Mouse (Mus musculus): Measurements from ENCODE around the gene Epha8. TPM values are rescaled to one million over a fixed set of nuclear protein-coding genes. Genes with fewer than 3 reads are reported as not detected.

Gene Epha8
- polyA plus RNA-seq, 1 experiment from 2014 or later: 7.2 TPM

DNA sequence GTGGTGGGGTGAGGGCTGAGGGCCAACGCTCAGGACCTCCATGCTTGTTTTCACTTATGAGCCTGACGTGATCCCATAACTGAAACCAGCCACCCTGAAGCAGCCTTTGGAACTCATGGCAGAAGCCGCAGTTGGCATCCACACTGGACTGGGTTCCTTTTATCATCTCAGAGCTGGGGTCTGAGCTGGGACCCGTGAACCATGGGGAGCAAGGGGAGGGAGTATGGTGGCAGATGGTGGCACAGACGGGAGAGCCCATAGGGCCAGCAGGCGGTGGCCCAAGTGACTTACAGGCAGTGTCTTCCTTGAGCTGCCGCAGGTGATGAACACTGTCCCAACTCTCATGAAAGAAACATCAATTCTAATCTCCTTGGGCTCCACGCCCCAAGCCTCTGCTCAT lies 37.8 kb downstream of the Epha8 start:
- Histone ChIP-seq H3K27me3 (replicated peaks) (no peaks in the 10 kb centered on the region), H3K36me3 (no peaks in the 10 kb centered on the region), H3K27ac (no peak overlapping the region), H3K9me3 (no peaks in the 10 kb centered on the region), H3K4me2 (replicated peaks) (no peak overlapping the region), H3K4me1 (peaks cover 9% of the 10 kb centered on the region), H3K4me3 (no peak overlapping the region), H3K9ac (no peak overlapping the region)
- ATAC-seq (ENCODE audit: low FRiP score, low read depth): no peak
- WGBS: 90% methylated on average over 8 of the region's 8 CpGs

DNA sequence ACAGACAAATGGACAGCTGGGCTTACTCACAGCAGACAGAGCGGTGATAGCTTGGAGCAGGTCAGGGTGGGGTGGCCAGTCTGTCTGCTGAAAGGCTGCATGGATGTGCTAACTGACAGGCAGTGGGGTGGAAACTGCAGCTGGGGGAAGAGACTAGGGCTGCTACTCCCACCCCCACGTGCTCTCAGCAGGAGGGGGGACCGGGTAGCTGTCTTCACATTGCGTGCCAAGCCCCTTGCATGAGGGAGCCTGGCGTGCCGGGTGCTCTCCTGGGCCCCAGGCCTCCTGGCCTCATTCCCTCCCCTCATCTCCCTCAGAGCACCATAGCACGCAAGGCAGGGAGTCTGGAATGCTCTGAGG lies 39.5 kb downstream of the Epha8 start:
- H3K27me3 ChIP-seq (replicated peaks): 0 out of 2 replicates have a peak, but pooled peaks cover 1% of the 10 kb centered on the region
- H3K4me3 ChIP-seq: no peak overlapping the region
- H3K4me1 ChIP-seq: peaks cover 18% of the 10 kb centered on the region
- peak overlapping the region; percentile 6; the same call in 1 of the 2 replicates for H3K4me2 ChIP-seq (replicated peaks)
- 45% methylated on average over 7 of the region's 7 CpGs for WGBS
- no peak overlapping the region for H3K9ac ChIP-seq
- no peaks in the 10 kb centered on the region for H3K36me3 ChIP-seq
- ATAC-seq (ENCODE audit: low FRiP score, low read depth): no peak
- no peaks in the 10 kb centered on the region for H3K9me3 ChIP-seq
- H3K27ac ChIP-seq: no peak overlapping the region

GRCm38 (mm10) chr4:136916359-136917164 lies 40.1 kb downstream of the Epha8 start:
- no peak overlapping the region for H3K4me3 ChIP-seq
- peaks cover 21% of the 10 kb centered on the region for H3K4me1 ChIP-seq
- no peak for ATAC-seq (ENCODE audit: low FRiP score, low read depth)
- no peak overlapping the region for H3K27ac ChIP-seq
- no peaks in the 10 kb centered on the region for H3K9me3 ChIP-seq
- H3K27me3 ChIP-seq (replicated peaks): 0 out of 2 replicates have a peak, but pooled peaks cover 3% of the 10 kb centered on the region
- peak overlapping the region; percentile 6; the same call in 1 of the 2 replicates for H3K4me2 ChIP-seq (replicated peaks)
- H3K9ac ChIP-seq: no peak overlapping the region
- no peaks in the 10 kb centered on the region for H3K36me3 ChIP-seq
- 51% methylated on average over 20 of the region's 20 CpGs for WGBS

- H3K9ac ChIP-seq: peak overlapping the region; percentile 0; the same call in 1 of the 2 replicates
- WGBS: 10% methylated on average over 9 of the region's 9 CpGs
- H3K27me3 ChIP-seq (replicated peaks): peaks cover 12% of the 10 kb centered on the region; the same call in 1 of the 2 replicates
- 0 out of 2 replicates have a peak overlapping the region, but pooled peaks have one; percentile 12 for H3K4me2 ChIP-seq (replicated peaks)
- no peaks in the 10 kb centered on the region for H3K9me3 ChIP-seq
- no peak overlapping the region for H3K4me3 ChIP-seq
- H3K36me3 ChIP-seq: no peaks in the 10 kb centered on the region
- ATAC-seq (ENCODE audit: low FRiP score, low read depth): no peak
- H3K4me1 ChIP-seq: peaks cover 30% of the 10 kb centered on the region
- no peak overlapping the region for H3K27ac ChIP-seq
Measured at GRCm38 (mm10) chr4:136912841-136913240, 43.8 kb downstream of the Epha8 start.

- Histone ChIP-seq H3K4me1 (peaks cover 24% of the 10 kb centered on the region), H3K36me3 (no peaks in the 10 kb centered on the region), H3K9me3 (no peaks in the 10 kb centered on the region), H3K4me3 (no peak overlapping the region), H3K27me3 (replicated peaks) (peaks cover 14% of the 10 kb centered on the region), H3K9ac (no peak overlapping the region), H3K27ac (no peak overlapping the region), H3K4me2 (replicated peaks) (peak overlapping the region; percentile 48)
- ATAC-seq (ENCODE audit: low FRiP score, low read depth): no peak
- 42% methylated on average over 9 of the region's 9 CpGs for WGBS
Measured at GRCm38 (mm10) chr4:136911804-136912203, 44.8 kb downstream of the Epha8 start.

- peaks cover 20% of the 10 kb centered on the region for H3K27me3 ChIP-seq (replicated peaks)
- no peak overlapping the region for H3K27ac ChIP-seq
- no peak overlapping the region for H3K9ac ChIP-seq
- H3K4me1 ChIP-seq: peaks cover 21% of the 10 kb centered on the region
- peak overlapping the region; percentile 48 for H3K4me2 ChIP-seq (replicated peaks)
- H3K9me3 ChIP-seq: no peaks in the 10 kb centered on the region
- no peaks in the 10 kb centered on the region for H3K36me3 ChIP-seq
- peak; percentile 59 for ATAC-seq (ENCODE audit: low FRiP score, low read depth)
- H3K4me3 ChIP-seq: no peak overlapping the region
- under 1% methylated on average over 17 of the region's 17 CpGs for WGBS
Measured at GRCm38 (mm10) chr4:136911211-136911646, 45.4 kb downstream of the Epha8 start.

DNA sequence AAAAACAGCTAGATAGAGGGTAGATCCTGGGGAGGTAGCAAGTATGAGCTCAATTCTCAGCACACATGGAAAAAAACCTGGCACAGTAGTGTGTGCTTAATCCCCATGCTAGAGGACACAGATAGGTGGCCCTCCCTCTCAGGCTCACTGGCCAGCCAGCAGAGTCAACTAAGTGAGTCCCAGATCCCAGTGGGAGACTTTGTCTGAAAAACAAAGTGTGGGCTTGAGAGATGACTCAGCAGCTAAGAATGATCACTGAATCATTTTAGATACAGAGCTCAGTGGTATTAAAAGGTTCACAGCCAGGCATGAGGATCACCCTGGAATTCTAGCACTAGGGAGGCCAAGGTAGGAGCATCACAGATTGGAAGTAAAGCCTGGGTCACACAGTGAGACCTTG lies 48.8 kb downstream of the Epha8 start:
- H3K27ac ChIP-seq: no peak overlapping the region
- H3K4me1 ChIP-seq: peaks cover 31% of the 10 kb centered on the region
- H3K27me3 ChIP-seq (replicated peaks): peaks cover 45% of the 10 kb centered on the region
- no peak overlapping the region for H3K4me2 ChIP-seq (replicated peaks)
- ATAC-seq (ENCODE audit: low FRiP score, low read depth): no peak
- no peaks in the 10 kb centered on the region for H3K9me3 ChIP-seq
- H3K4me3 ChIP-seq: no peak overlapping the region
- H3K36me3 ChIP-seq: no peaks in the 10 kb centered on the region
- H3K9ac ChIP-seq: no peak overlapping the region

GRCm38 (mm10) chr4:136907033-136907432 lies 49.6 kb downstream of the Epha8 start:
- Histone ChIP-seq H3K4me1 (peaks cover 24% of the 10 kb centered on the region), H3K27ac (no peak overlapping the region), H3K4me3 (no peak overlapping the region), H3K36me3 (no peaks in the 10 kb centered on the region), H3K4me2 (replicated peaks) (no peak overlapping the region), H3K9ac (no peak overlapping the region), H3K27me3 (replicated peaks) (peaks cover 43% of the 10 kb centered on the region), H3K9me3 (no peaks in the 10 kb centered on the region)
- no peak for ATAC-seq (ENCODE audit: low FRiP score, low read depth)
- 16% methylated on average over 7 of the region's 7 CpGs for WGBS

DNA sequence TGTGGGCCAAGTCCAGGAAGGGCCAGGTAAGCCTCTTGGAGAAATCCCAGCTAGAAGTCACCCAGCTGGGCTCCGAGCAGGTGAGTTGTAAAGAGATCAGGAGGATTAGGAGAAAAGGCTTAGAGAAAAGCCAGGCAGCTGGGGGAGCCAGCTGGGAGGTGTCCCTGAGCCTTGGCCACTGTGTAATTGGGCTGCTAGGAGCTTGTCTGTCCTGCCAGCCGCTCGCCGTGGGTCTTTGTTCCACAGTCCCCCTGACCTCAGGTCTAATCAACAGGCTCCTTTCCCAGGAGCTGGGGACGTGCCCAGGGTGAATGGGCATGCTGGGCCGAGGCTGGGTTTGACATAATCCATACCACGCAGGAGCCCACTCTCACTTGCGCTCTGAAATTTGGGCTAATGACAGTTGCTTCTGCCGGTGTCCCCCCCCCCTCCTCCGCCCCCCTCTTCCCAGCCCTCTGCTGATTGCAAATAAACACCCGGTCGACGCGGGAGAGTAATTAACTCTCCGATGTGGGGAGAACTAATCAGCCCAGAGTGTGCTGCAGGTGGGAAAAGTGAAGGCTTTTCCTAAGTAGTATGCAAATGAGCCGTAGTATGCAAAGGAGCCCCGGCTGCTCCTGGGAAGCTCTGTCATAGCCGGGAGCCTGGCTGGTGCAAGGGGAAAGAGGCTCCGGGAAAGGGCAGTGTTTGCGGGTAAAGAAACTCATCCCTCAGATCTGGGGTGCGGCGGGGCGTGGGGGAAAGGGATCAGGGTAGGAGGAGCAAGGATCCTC lies 51.7 kb downstream of the Epha8 start:
- no peak for ATAC-seq (ENCODE audit: low FRiP score, low read depth)
- Histone ChIP-seq H3K4me1 (peaks cover 12% of the 10 kb centered on the region), H3K27ac (no peak overlapping the region), H3K9ac (no peak overlapping the region), H3K27me3 (replicated peaks) (peaks cover 41% of the 10 kb centered on the region), H3K36me3 (no peaks in the 10 kb centered on the region), H3K9me3 (no peaks in the 10 kb centered on the region), H3K4me2 (replicated peaks) (peak overlapping the region; percentile 40), H3K4me3 (no peak overlapping the region)
- WGBS: 2% methylated on average over 23 of the region's 23 CpGs

GRCm38 (mm10) chr4:136899154-136899553 lies 57.5 kb downstream of the Epha8 start:
- no peaks in the 10 kb centered on the region for H3K9me3 ChIP-seq
- no peak overlapping the region for H3K4me2 ChIP-seq (replicated peaks)
- H3K4me1 ChIP-seq: peaks cover 4% of the 10 kb centered on the region
- H3K4me3 ChIP-seq: no peak overlapping the region
- WGBS: 66% methylated on average over 7 of the region's 7 CpGs
- ATAC-seq (ENCODE audit: low FRiP score, low read depth): no peak
- H3K27me3 ChIP-seq (replicated peaks): peaks cover 34% of the 10 kb centered on the region
- no peaks in the 10 kb centered on the region for H3K36me3 ChIP-seq
- H3K27ac ChIP-seq: no peak overlapping the region
- H3K9ac ChIP-seq: no peak overlapping the region

DNA sequence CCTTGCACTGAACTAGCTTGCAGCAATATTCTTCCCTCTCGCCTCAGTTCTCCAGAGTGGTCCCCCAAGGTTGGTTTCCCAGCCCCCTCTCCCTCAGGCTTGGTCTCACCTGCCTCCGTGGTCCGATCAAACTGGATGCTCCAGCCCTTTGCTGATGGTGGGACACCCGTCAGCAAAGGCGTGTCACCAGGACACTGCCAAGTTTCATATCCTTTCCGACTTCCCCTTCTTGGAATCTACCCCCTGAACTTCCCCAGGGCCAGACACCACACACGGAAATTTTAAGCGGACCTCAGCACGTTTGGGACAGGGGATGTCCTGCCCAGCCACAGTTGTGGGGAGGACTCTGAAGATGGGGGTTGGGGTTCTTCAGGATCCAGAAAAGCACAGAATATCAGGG lies 58.0 kb downstream of the Epha8 start, which contains the start of gene C1qa:
Gene C1qa (minus strand): TSS at position 167 of the 400 bp plus-strand sequence.
- Histone ChIP-seq H3K27me3 (replicated peaks) (peaks cover 29% of the 10 kb centered on the region), H3K36me3 (no peaks in the 10 kb centered on the region), H3K9ac (no peak within 1 kb of the TSS), H3K4me1 (peaks cover 4% of the 10 kb centered on the region), H3K9me3 (no peaks in the 10 kb centered on the region), H3K4me3 (no peak within 1 kb of the TSS), H3K27ac (no peak within 1 kb of the TSS), H3K4me2 (replicated peaks) (no peak within 1 kb of the TSS)
- 83% methylated on average over 9 of the region's 9 CpGs for WGBS
- ATAC-seq (ENCODE audit: low FRiP score, low read depth): no peak

GRCm38 (mm10) chr4:136898084-136898598 lies 58.5 kb downstream of the Epha8 start:
- no peaks in the 10 kb centered on the region for H3K36me3 ChIP-seq
- no peak overlapping the region for H3K27ac ChIP-seq
- H3K4me3 ChIP-seq: no peak overlapping the region
- no peak overlapping the region for H3K9ac ChIP-seq
- H3K9me3 ChIP-seq: no peaks in the 10 kb centered on the region
- WGBS: 61% methylated on average over 9 of the region's 9 CpGs
- H3K27me3 ChIP-seq (replicated peaks): peaks cover 28% of the 10 kb centered on the region
- ATAC-seq (ENCODE audit: low FRiP score, low read depth): no peak
- H3K4me1 ChIP-seq: peaks cover 4% of the 10 kb centered on the region
- H3K4me2 ChIP-seq (replicated peaks): no peak overlapping the region

Measured in neural tube, embryonic 12.5 days (tissue).